Mouse (Mus musculus) G1E (cell line): Measurements from ENCODE around the gene Tnf. TPM values are rescaled to one million over a fixed set of nuclear protein-coding genes. Genes with fewer than 3 reads are reported as not detected.

ENCODE experiments used
- ATAC-seq: 2 replicates; pipeline ENCODE4 v1.8.0; 2016; ENCODE audit warnings: mild to moderate bottlenecking; ENCODE audit not compliant: insufficient number of reproducible peaks, poor library complexity, low FRiP score, severe bottlenecking; ENCODE audit errors: extremely low read depth
- DNase-seq: peaks from one replicate; pipeline ENCODE4 v3.0.0; 2012; ENCODE audit warnings: low spot score
- H3K27me3 ChIP-seq: 2 replicates; pipeline ENCODE4 v1.6.1; 2012; ENCODE audit warnings: mild to moderate bottlenecking, low read length, inconsistent platforms; ENCODE audit not compliant: insufficient read depth
- H3K36me3 ChIP-seq: replicated peaks from 2 replicates; pipeline ENCODE3; 2012; ENCODE audit warnings: mild to moderate bottlenecking, inconsistent platforms
- H3K4me1 ChIP-seq: 2 replicates; pipeline ENCODE4 v1.6.1; 2012; ENCODE audit warnings: low read depth, low read length, inconsistent platforms, mixed read lengths; ENCODE audit not compliant: insufficient read depth
- H3K4me3 ChIP-seq: 2 replicates; pipeline ENCODE4 v1.5.1; 2012; ENCODE audit warnings: low read depth, mild to moderate bottlenecking, inconsistent platforms, low read length, moderate library complexity, mixed read lengths
- H3K9me3 ChIP-seq: replicated peaks from 2 replicates; pipeline ENCODE4 v1.6.1; 2012; ENCODE audit warnings: inconsistent platforms
- CTCF ChIP-seq: IDR thresholded peaks from 2 replicates; pipeline ENCODE4 v1.5.1; 2012; ENCODE audit warnings: low read depth, low read length, inconsistent platforms, mixed read lengths
- GATA1 ChIP-seq: IDR thresholded peaks from 2 replicates; pipeline ENCODE4 v1.6.1; 2012; ENCODE audit warnings: borderline replicate concordance, low read length, inconsistent platforms, mixed read lengths
- GATA2 ChIP-seq: IDR thresholded peaks from 2 replicates; pipeline ENCODE4 v1.6.1; 2012; ENCODE audit warnings: low read depth, low read length, inconsistent platforms, borderline replicate concordance
- POLR2AphosphoS5 ChIP-seq: IDR thresholded peaks from 2 replicates; pipeline ENCODE4 v1.6.1; 2012; ENCODE audit warnings: low read depth, low read length, inconsistent platforms; ENCODE audit not compliant: insufficient replicate concordance
- TAL1 ChIP-seq: conservative IDR thresholded peaks from 2 replicates; pipeline ENCODE4 v1.6.1; 2012; ENCODE audit warnings: low read depth, low read length, inconsistent platforms, mixed read lengths
- polyA plus RNA-seq: library from polyadenylated mRNA; stranded (reverse); fragments of >175 nt; gene quantifications from 2 replicates; pipeline ENCODE4 v1.2.3, GENCODE M21; 2012
- total RNA-seq, 2 experiments: library from RNA; stranded (forward) in 1 of 2; stranded (reverse) in 1 of 2; fragments of 200-1000 nt in 1 of 2; fragments of >200 nt in 1 of 2; fragmentation: Nextera tagmentation in 1 of 2; gene quantifications; 2 replicates each; pipeline ENCODE4 v1.2.3; 2014 to 2017

Gene Tnf
- total and polyA plus RNA-seq, 3 experiments = 0.04 to 1.4 (median 0.68) TPM

DNA sequence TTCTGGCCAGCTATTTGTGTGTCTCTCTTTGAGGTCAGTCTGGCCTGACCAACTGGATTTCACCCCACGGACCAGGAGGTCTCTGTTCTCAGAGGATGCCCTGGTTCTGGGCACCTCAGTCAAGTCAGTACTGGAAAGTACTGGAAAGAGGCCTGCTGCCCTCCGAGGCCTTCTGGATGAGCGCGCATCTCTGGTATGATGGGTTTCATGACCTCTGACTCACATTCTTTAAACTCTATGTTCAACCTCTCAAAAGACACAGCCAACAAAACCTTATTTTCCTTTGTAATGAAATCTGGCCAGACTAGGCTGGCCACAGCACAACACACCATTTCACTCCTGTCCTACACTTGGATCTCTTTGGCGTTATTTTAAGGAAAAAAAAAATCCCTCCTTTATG lies 23.6 kb upstream of the Tnf start:
- H3K9me3 ChIP-seq = no peaks in the 10 kb centered on the region
- no peak for DNase-seq
- H3K36me3 ChIP-seq = peaks cover 93% of the 10 kb centered on the region
- no peaks in the 10 kb centered on the region for H3K27me3 ChIP-seq
- H3K4me3 ChIP-seq = no peak overlapping the region
- peaks cover 27% of the 10 kb centered on the region for H3K4me1 ChIP-seq
- no peak for ATAC-seq
- TF ChIP-seq POLR2AphosphoS5 (no peak), GATA2 (no peak), GATA1 (no peak), CTCF (no peak), TAL1 (no peak)

DNA sequence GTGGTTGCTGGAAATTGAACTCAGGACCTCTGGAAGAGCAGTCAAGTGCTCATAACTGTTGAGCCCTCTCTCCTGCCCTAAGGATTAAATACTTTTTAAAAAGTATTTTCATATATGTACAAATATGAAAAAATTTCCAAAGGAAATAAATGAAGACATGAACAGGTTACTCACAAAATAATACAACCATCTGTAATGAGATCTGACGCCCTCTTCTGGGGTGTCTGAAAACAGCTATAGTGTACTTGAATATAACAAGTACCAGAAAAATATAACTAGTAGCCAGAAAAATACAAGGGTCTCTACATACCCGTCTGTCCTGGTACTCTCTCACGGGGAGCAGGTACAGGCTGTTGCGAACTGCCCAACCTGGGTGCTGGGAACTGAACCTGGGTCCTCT lies 22.8 kb upstream of the Tnf start:
- Histone ChIP-seq H3K4me3 (no peak overlapping the region), H3K27me3 (no peaks in the 10 kb centered on the region), H3K4me1 (peaks cover 35% of the 10 kb centered on the region), H3K9me3 (no peaks in the 10 kb centered on the region), H3K36me3 (peaks cover 94% of the 10 kb centered on the region)
- no peak for DNase-seq
- ATAC-seq = no peak
- no peak for TF ChIP-seq TAL1
- no peak for TF ChIP-seq GATA1
- no peak for TF ChIP-seq POLR2AphosphoS5
- TF ChIP-seq GATA2 = no peak
- TF ChIP-seq CTCF = no peak

DNA sequence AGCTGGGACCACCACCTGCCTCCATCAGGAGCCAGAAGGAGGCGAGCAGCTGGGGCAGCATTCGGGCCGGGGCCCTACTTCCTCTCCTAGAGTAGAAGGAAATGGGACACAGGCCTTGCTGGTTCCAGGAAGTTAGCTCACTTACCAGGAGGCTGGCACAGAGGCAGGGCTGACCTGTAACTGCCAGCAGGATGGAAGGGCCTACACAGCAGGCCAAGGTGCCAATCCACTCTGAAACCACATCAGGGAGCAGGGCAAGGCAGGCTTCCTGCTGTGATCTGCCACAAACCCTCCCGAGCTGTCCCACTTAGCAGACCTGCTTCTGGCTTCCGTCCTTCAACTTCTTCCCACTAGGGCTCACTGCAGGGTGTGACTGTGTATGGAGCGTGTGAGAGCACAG lies 20.5 kb upstream of the Tnf start:
- Histone ChIP-seq H3K4me1 (peaks cover 38% of the 10 kb centered on the region), H3K4me3 (no peak overlapping the region), H3K9me3 (no peaks in the 10 kb centered on the region), H3K36me3 (peaks cover 88% of the 10 kb centered on the region), H3K27me3 (no peaks in the 10 kb centered on the region)
- DNase-seq (no peak), ATAC-seq (no peak)
- TF ChIP-seq GATA1 = no peak
- TF ChIP-seq TAL1 = no peak
- TF ChIP-seq GATA2 = no peak
- peak; percentile 51; the same call in 1 of the 2 replicates for TF ChIP-seq POLR2AphosphoS5
- no peak for TF ChIP-seq CTCF

DNA sequence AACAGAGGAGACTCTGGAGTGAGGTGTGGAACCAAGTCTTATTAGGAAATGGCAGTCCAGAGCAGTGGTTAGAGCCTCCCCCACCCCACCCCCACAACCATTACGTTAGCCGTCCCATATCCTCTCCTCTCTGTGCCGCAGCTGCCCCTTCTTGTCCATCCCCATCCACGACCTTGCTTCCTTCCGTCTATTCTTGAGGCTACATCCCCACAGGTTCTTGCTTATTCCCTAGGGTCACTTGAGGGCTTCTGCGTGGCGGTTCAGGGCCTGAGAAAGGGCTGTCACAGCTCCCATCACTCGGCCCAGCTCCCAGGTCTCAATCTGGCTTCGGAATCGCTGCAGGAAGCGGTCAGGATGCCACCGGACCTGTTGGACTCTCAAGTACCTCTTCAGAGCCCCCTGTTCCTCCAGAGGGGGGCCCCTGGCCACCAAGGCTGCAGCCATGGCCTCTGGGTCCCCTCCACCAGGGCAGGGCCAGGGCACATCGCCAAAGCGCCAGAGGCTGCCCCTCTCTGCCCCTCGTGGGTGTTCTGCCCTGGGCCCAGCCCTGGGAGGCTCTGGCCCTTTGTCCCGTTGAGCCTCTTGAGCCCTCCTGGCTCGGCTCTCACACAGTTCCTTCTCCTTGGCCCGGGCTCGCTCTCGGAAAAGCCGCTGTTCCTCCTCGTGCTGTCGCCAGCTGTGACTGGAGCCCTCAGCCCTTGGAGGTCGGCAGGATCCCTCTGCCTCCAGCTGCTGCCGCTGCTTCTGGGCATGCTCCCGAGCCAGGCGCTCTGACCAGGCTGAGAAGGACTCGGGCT lies 18.5 kb upstream of the Tnf start, which contains the start of gene Gm16181:
TSS of gene Gm16181 (plus strand) at position 679 of the 797 bp plus-strand sequence.
- no peak for ATAC-seq
- peaks cover 32% of the 10 kb centered on the region for H3K4me1 ChIP-seq
- DNase-seq = no peak
- peaks cover 69% of the 10 kb centered on the region for H3K36me3 ChIP-seq
- TF ChIP-seq GATA2 = no peak
- TF ChIP-seq TAL1 = no peak
- TF ChIP-seq CTCF = no peak
- TF ChIP-seq GATA1 = no peak
- no peak for TF ChIP-seq POLR2AphosphoS5
- no peak within 1 kb of the TSS for H3K4me3 ChIP-seq
- peaks cover 2% of the 10 kb centered on the region; the same call in 1 of the 2 replicates for H3K27me3 ChIP-seq
- no peaks in the 10 kb centered on the region for H3K9me3 ChIP-seq

DNA sequence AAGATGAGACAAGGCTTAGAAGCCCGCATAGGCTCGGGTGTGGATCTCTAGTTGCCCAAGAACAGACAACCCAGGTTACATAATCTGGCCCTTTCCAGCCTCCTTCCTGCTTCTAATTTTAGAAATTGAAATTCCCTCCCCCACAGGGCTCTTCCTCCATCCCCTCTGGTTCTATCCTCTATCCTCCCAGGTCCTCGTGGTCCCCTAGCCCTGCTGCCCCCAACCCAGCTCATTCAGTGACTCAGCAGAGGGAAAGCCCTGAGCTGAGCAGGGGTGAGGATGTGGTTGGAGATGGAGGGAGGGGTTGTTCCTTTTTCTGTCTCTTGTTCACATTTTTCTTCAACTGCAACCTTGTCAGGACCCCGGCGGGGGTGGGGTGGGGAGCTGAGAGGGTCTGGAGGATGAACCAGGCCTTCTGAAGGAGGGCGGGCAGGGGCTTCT lies 17.8 kb upstream of the Tnf start:
- DNase-seq (no peak), ATAC-seq (no peak)
- TF ChIP-seq POLR2AphosphoS5 (no peak), GATA1 (no peak), TAL1 (no peak), CTCF (no peak), GATA2 (no peak)
- H3K4me3 ChIP-seq = no peak overlapping the region
- H3K27me3 ChIP-seq = peaks cover 5% of the 10 kb centered on the region
- peaks cover 32% of the 10 kb centered on the region for H3K4me1 ChIP-seq
- H3K36me3 ChIP-seq = peaks cover 62% of the 10 kb centered on the region
- no peaks in the 10 kb centered on the region for H3K9me3 ChIP-seq

DNA sequence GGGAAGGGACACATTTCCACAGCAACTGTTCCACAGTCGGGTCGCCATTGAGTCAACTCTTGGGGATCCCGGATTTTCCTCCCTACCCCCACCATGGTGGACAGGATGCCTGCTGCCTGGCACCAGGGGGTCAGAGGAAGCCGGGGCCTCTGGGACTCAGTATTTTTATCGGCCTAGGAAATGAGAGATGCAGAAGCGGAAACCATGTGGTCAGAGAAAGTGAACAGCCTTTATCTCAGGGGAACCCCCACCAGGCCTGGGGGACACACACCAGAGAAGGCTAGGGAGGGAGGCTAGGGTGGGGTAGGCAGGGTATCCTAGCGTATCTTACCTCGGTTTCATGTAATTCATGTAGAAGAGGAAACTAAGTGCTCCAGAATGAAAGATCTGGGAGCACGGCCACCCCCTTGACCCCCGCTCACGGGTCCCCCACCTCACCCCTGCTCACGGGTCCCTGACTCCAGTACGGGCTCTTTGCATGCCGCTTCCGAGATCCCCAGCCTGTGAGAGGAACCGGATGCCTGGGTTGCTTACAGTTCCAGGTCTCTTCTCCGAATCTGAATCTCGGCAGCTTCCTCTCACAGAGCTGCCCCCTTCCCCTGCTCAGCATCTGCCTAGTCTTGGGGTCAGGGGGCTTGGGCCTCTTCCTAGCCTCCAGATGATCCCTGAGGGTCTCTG lies 16.8 kb upstream of the Tnf start:
- TF ChIP-seq TAL1 (no peak), CTCF (no peak), GATA1 (no peak), GATA2 (no peak), POLR2AphosphoS5 (no peak)
- no peak overlapping the region for H3K4me3 ChIP-seq
- no peak for DNase-seq
- H3K9me3 ChIP-seq = no peaks in the 10 kb centered on the region
- H3K4me1 ChIP-seq = peaks cover 32% of the 10 kb centered on the region
- peaks cover 13% of the 10 kb centered on the region for H3K27me3 ChIP-seq
- no peak for ATAC-seq
- H3K36me3 ChIP-seq = peaks cover 55% of the 10 kb centered on the region
